Mouse (Mus musculus) embryonic facial prominence, embryonic 15.5 days (tissue): ENCODE results near the gene Cryga. TPM values are rescaled to one million over a fixed set of nuclear protein-coding genes. Genes with fewer than 3 reads are reported as not detected.

Experiments used
- ATAC-seq: fragments of 200-750 bp; cut with Nextera tagmentation; 2 replicates; pipeline ENCODE4 v1.8.0; 2017; ENCODE audit warnings: low read depth, moderate TSS enrichment; ENCODE audit not compliant: insufficient number of reproducible peaks, low FRiP score, low TSS enrichment
- H3K27ac ChIP-seq: fragments of 300-500 bp; sonication (generic); replicated peaks from 2 replicates; pipeline ENCODE4 v1.5.1; 2015; ENCODE audit warnings: mild to moderate bottlenecking, inconsistent platforms
- H3K27me3 ChIP-seq: fragments of 300-500 bp; sonication (generic); 2 replicates; pipeline ENCODE4 v1.6.1; 2015; ENCODE audit warnings: inconsistent platforms
- H3K36me3 ChIP-seq: fragments of 300-500 bp; sonication (generic); 2 replicates; pipeline ENCODE4 v1.6.1; 2015; ENCODE audit warnings: mild to moderate bottlenecking, inconsistent platforms
- H3K4me1 ChIP-seq: fragments of 300-500 bp; sonication (generic); 2 replicates; pipeline ENCODE4 v1.6.1; 2015; ENCODE audit warnings: inconsistent platforms
- H3K4me2 ChIP-seq: fragments of 300-500 bp; sonication (generic); replicated peaks from 2 replicates; pipeline ENCODE4 v1.6.1; 2015; ENCODE audit warnings: mild to moderate bottlenecking, inconsistent platforms
- H3K4me3 ChIP-seq: fragments of 300-500 bp; sonication (generic); replicated peaks from 2 replicates; pipeline ENCODE4 v1.5.1; 2015; ENCODE audit warnings: mild to moderate bottlenecking, inconsistent platforms
- H3K9ac ChIP-seq: fragments of 300-500 bp; sonication (generic); 2 replicates; pipeline ENCODE4 v1.6.1; 2015; ENCODE audit warnings: inconsistent platforms
- H3K9me3 ChIP-seq: fragments of 300-500 bp; sonication (generic); replicated peaks from 2 replicates; pipeline ENCODE4 v1.6.1; 2016; ENCODE audit warnings: inconsistent platforms
- WGBS: fragments of 180-500 bp; shearing (Covaris S2); methylation state at CpG from one replicate; pipeline ENCODE4 v1.1.7; 2015; 5-methylcytosine and 5-hydroxymethylcytosine counted together
- polyA plus RNA-seq: library from polyadenylated mRNA; unstranded; fragments of >200 nt; fragmentation: Nextera tagmentation; extraction: Ambion mirVana; gene quantifications from 2 replicates; pipeline ENCODE4 v1.2.1, GENCODE M21; 2015

Gene Cryga
- polyA plus RNA-seq, result 5.7 and 7.3 TPM in 2 replicates

GRCm38 (mm10) chr1:65103273-65103672 is at the start of gene Cryga:
Gene Cryga (minus strand): TSS chr1:65103373.
- Histone ChIP-seq H3K27ac (no peak within 1 kb of the TSS), H3K9me3 (no peaks in the 10 kb centered on the region), H3K9ac (no peak within 1 kb of the TSS), H3K36me3 (no peaks in the 10 kb centered on the region), H3K27me3 (no peaks in the 10 kb centered on the region), H3K4me1 (no peaks in the 10 kb centered on the region), H3K4me3 (no peak within 1 kb of the TSS), H3K4me2 (no peak within 1 kb of the TSS)
- ATAC-seq, result no peak
- WGBS, result 91% methylated on average over 11 of the region's 11 CpGs

GRCm38 (mm10) chr1:65147971-65148370 is 44.8 kb upstream of the Cryga start:
- H3K27ac ChIP-seq, result no peak overlapping the region
- no peaks in the 10 kb centered on the region for H3K36me3 ChIP-seq
- no peaks in the 10 kb centered on the region for H3K4me1 ChIP-seq
- no peak overlapping the region for H3K4me2 ChIP-seq
- 65% methylated on average over 3 of the region's 3 CpGs for WGBS
- H3K4me3 ChIP-seq, result no peak overlapping the region
- ATAC-seq, result no peak
- H3K27me3 ChIP-seq, result no peaks in the 10 kb centered on the region
- no peak overlapping the region for H3K9ac ChIP-seq
- H3K9me3 ChIP-seq, result no peaks in the 10 kb centered on the region

GRCm38 (mm10) chr1:65147326-65147725 is 44.2 kb upstream of the Cryga start:
- no peak for ATAC-seq
- 86% methylated on average over 5 of the region's 5 CpGs for WGBS
- Histone ChIP-seq H3K9ac (no peak overlapping the region), H3K9me3 (no peaks in the 10 kb centered on the region), H3K27me3 (no peaks in the 10 kb centered on the region), H3K4me1 (no peaks in the 10 kb centered on the region), H3K27ac (no peak overlapping the region), H3K4me3 (no peak overlapping the region), H3K36me3 (no peaks in the 10 kb centered on the region), H3K4me2 (no peak overlapping the region)

GRCm38 (mm10) chr1:65146601-65147000 is 43.4 kb upstream of the Cryga start:
- Histone ChIP-seq H3K9ac (no peak overlapping the region), H3K9me3 (no peaks in the 10 kb centered on the region), H3K27ac (no peak overlapping the region), H3K4me3 (no peak overlapping the region), H3K36me3 (no peaks in the 10 kb centered on the region), H3K4me2 (no peak overlapping the region), H3K27me3 (no peaks in the 10 kb centered on the region), H3K4me1 (no peaks in the 10 kb centered on the region)
- WGBS, result 25% methylated on average over 2 of the region's 2 CpGs
- ATAC-seq, result no peak

- Histone ChIP-seq H3K27ac (no peak overlapping the region), H3K4me3 (no peak overlapping the region), H3K4me1 (no peaks in the 10 kb centered on the region), H3K9ac (no peak overlapping the region), H3K4me2 (no peak overlapping the region), H3K36me3 (no peaks in the 10 kb centered on the region), H3K9me3 (no peaks in the 10 kb centered on the region), H3K27me3 (no peaks in the 10 kb centered on the region)
- 43% methylated on average over 2 of the region's 2 CpGs for WGBS
- no peak for ATAC-seq
These were observed 41.6 kb upstream of the Cryga start for GRCm38 (mm10) chr1:65144783-65145182.

GRCm38 (mm10) chr1:65137560-65137959 is 34.4 kb upstream of the Cryga start:
- H3K9ac ChIP-seq, result no peak overlapping the region
- no peaks in the 10 kb centered on the region for H3K9me3 ChIP-seq
- no peaks in the 10 kb centered on the region for H3K36me3 ChIP-seq
- H3K4me2 ChIP-seq, result no peak overlapping the region
- WGBS, result 74% methylated on average over 6 of the region's 6 CpGs
- H3K4me1 ChIP-seq, result no peaks in the 10 kb centered on the region
- no peak overlapping the region for H3K27ac ChIP-seq
- ATAC-seq, result no peak
- no peak overlapping the region for H3K4me3 ChIP-seq
- H3K27me3 ChIP-seq, result no peaks in the 10 kb centered on the region

- Histone ChIP-seq H3K36me3 (no peaks in the 10 kb centered on the region), H3K9me3 (no peaks in the 10 kb centered on the region), H3K27ac (no peak overlapping the region), H3K4me2 (no peak overlapping the region), H3K4me1 (no peaks in the 10 kb centered on the region), H3K4me3 (no peak overlapping the region), H3K27me3 (no peaks in the 10 kb centered on the region), H3K9ac (no peak overlapping the region)
- WGBS, result 91% methylated on average over 1 of the region's 1 CpGs
- no peak for ATAC-seq
These were observed 29.7 kb upstream of the Cryga start for GRCm38 (mm10) chr1:65132833-65133232.

GRCm38 (mm10) chr1:65131671-65132070 is 28.5 kb upstream of the Cryga start:
- no peaks in the 10 kb centered on the region for H3K27me3 ChIP-seq
- H3K9ac ChIP-seq, result no peak overlapping the region
- H3K27ac ChIP-seq, result no peak overlapping the region
- no peaks in the 10 kb centered on the region for H3K36me3 ChIP-seq
- H3K9me3 ChIP-seq, result no peaks in the 10 kb centered on the region
- no peak overlapping the region for H3K4me2 ChIP-seq
- no peak overlapping the region for H3K4me3 ChIP-seq
- no peak for ATAC-seq
- 70% methylated on average over 1 of the region's 1 CpGs for WGBS
- H3K4me1 ChIP-seq, result no peaks in the 10 kb centered on the region

GRCm38 (mm10) chr1:65130226-65130625 is 27.1 kb upstream of the Cryga start:
- Histone ChIP-seq H3K27ac (no peak overlapping the region), H3K9me3 (no peaks in the 10 kb centered on the region), H3K4me1 (no peaks in the 10 kb centered on the region), H3K36me3 (no peaks in the 10 kb centered on the region), H3K9ac (no peak overlapping the region), H3K27me3 (no peaks in the 10 kb centered on the region), H3K4me3 (no peak overlapping the region), H3K4me2 (no peak overlapping the region)
- ATAC-seq, result no peak
- 69% methylated on average over 3 of the region's 3 CpGs for WGBS

- no peak overlapping the region for H3K9ac ChIP-seq
- H3K4me3 ChIP-seq, result no peak overlapping the region
- WGBS, result 66% methylated on average over 3 of the region's 3 CpGs
These were observed 26.5 kb upstream of the Cryga start for GRCm38 (mm10) chr1:65129634-65130180.

GRCm38 (mm10) chr1:65122574-65123372 is 19.6 kb upstream of the Cryga start, which contains the start of gene D630023F18Rik:
Gene D630023F18Rik (minus strand): TSS chr1:65123214.
- no peaks in the 10 kb centered on the region for H3K36me3 ChIP-seq
- no peak within 1 kb of the TSS for H3K9ac ChIP-seq
- no peaks in the 10 kb centered on the region for H3K4me1 ChIP-seq
- H3K4me2 ChIP-seq, result peak within 1 kb of the TSS; percentile 34; the same call in 1 of the 2 replicates
- peak within 1 kb of the TSS; percentile 30 for H3K4me3 ChIP-seq
- H3K27me3 ChIP-seq, result no peaks in the 10 kb centered on the region
- 21% methylated on average over 9 of the region's 9 CpGs for WGBS
- H3K27ac ChIP-seq, result no peak within 1 kb of the TSS
- no peaks in the 10 kb centered on the region for H3K9me3 ChIP-seq
- ATAC-seq, result no peak

More at GRCm38 (mm10) chr1:65129634-65130180, 26.5 kb upstream of the Cryga start:
- Histone ChIP-seq H3K27ac (no peak overlapping the region), H3K4me1 (no peaks in the 10 kb centered on the region), H3K9me3 (no peaks in the 10 kb centered on the region), H3K27me3 (no peaks in the 10 kb centered on the region), H3K36me3 (no peaks in the 10 kb centered on the region), H3K4me2 (no peak overlapping the region)
- ATAC-seq, result no peak
